Mouse (Mus musculus) MEL (cell line): ENCODE data around the gene Hdgf.

Experiments used
- CTCF ChIP-seq, 3 experiments: IDR thresholded peaks in 2 of 3; conservative IDR thresholded peaks in 1 of 3; 2 replicates each; pipeline ENCODE4 v1.5.1; 2011 to 2012; ENCODE audit warnings: low read length in 3 of 3, low read depth in 2 of 3, mild to moderate bottlenecking in 2 of 3, improper control_type of control experiment in 1 of 3, inconsistent platforms in 1 of 3, mixed read lengths in 1 of 3, moderate library complexity in 1 of 3; ENCODE audit not compliant: control insufficient read depth in 1 of 3, insufficient read depth in 1 of 3, poor library complexity in 1 of 3, severe bottlenecking in 1 of 3
- E2F4 ChIP-seq: IDR thresholded peaks from 2 replicates; pipeline ENCODE4 v1.6.1; 2011; ENCODE audit warnings: low read depth, low read length, improper control_type of control experiment, borderline replicate concordance
- EP300 ChIP-seq, 2 experiments: IDR thresholded peaks; 2 replicates each; pipeline ENCODE4 v1.6.1; 2011; ENCODE audit warnings: improper control_type of control experiment in 2 of 2, low read length in 2 of 2, low read depth in 1 of 2, mild to moderate bottlenecking in 1 of 2
- GABPA ChIP-seq: IDR thresholded peaks from 2 replicates; pipeline ENCODE4 v1.6.1; 2012; ENCODE audit warnings: low read depth, mild to moderate bottlenecking, inconsistent platforms, low read length, improper control_type of control experiment, moderate library complexity
- GATA1 ChIP-seq: IDR thresholded peaks from 2 replicates; pipeline ENCODE4 v1.6.1; 2011; ENCODE audit warnings: low read depth, low read length, improper control_type of control experiment
- NRF1 ChIP-seq: IDR thresholded peaks from 2 replicates; pipeline ENCODE4 v1.6.1; 2014; ENCODE audit warnings: low read depth, mild to moderate bottlenecking, inconsistent platforms, low read length, improper control_type of control experiment, moderate library complexity; ENCODE audit not compliant: poor library complexity, insufficient read depth, severe bottlenecking
- POLR2A ChIP-seq, 2 experiments: IDR thresholded peaks; 2 replicates each; pipeline ENCODE4 v1.6.1; 2011 to 2012; ENCODE audit warnings: low read length in 2 of 2, mild to moderate bottlenecking in 2 of 2, control low read depth in 1 of 2, improper control_type of control experiment in 1 of 2, low read depth in 1 of 2, moderate library complexity in 1 of 2; ENCODE audit not compliant: control insufficient read depth in 1 of 2, insufficient read depth in 1 of 2, poor library complexity in 1 of 2
- RAD21 ChIP-seq: IDR thresholded peaks from 2 replicates; pipeline ENCODE4 v1.6.1; 2011; ENCODE audit warnings: mild to moderate bottlenecking, low read depth, low read length, improper control_type of control experiment
- SIN3A ChIP-seq: IDR thresholded peaks from 2 replicates; pipeline ENCODE4 v1.6.1; 2012; ENCODE audit warnings: low read length, improper control_type of control experiment, inconsistent platforms
- TBP ChIP-seq: IDR thresholded peaks from 2 replicates; pipeline ENCODE4 v1.8.0; 2011; ENCODE audit warnings: low read depth, low read length, improper control_type of control experiment
- ZC3H11A ChIP-seq: IDR thresholded peaks from 2 replicates; pipeline ENCODE4 v1.6.1; 2012; ENCODE audit warnings: low read depth, mild to moderate bottlenecking, inconsistent platforms, low read length, improper control_type of control experiment
- ZMIZ1 ChIP-seq: IDR thresholded peaks from 2 replicates; pipeline ENCODE4 v1.6.1; 2012; ENCODE audit warnings: low read depth, mild to moderate bottlenecking, inconsistent platforms, low read length, improper control_type of control experiment, moderate library complexity

DNA sequence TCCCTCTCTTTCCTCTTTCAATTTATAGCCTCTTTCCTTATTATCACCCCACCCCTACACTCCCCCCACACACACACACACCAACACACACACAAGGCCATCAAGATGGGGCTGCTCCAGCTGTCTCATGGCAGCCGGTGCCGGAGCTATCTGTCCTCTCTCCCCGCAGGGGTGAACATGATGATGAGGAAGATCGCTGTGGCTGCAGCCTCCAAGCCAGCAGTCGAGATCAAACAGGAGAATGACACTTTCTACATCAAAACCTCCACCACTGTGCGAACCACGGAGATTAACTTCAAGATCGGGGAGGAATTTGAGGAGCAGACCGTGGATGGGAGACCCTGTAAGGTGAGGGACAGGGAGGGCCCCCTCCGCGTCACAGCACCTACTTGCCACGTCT lies 45.8 kb downstream of the Hdgf start:
- TF ChIP-seq EP300 (IDR thresholded peaks at IDR 0.05; ENCODE audit: low read depth in 1 of 2, low read length in 2 of 2): no peak
- TF ChIP-seq ZMIZ1: no peak
- TF ChIP-seq CTCF (IDR thresholded peaks at IDR 0.05 in 2 of 3, conservative IDR thresholded peaks at IDR 0.05 in 1 of 3; ENCODE audit: control insufficient read depth in 1 of 3, insufficient read depth in 1 of 3, low read depth in 2 of 3, low read length in 3 of 3, poor library complexity in 1 of 3, severe bottlenecking in 1 of 3): no peak
- no peak for TF ChIP-seq ZC3H11A
- no peak for TF ChIP-seq POLR2A (IDR thresholded peaks at IDR 0.05; ENCODE audit: control insufficient read depth in 1 of 2, insufficient read depth in 1 of 2, low read depth in 1 of 2, low read length in 2 of 2, poor library complexity in 1 of 2)
- TF ChIP-seq GATA1: no peak
- no peak for TF ChIP-seq E2F4
- TF ChIP-seq TBP: no peak
- no peak for TF ChIP-seq SIN3A
- no peak for TF ChIP-seq NRF1
- TF ChIP-seq RAD21: no peak
- TF ChIP-seq GABPA: no peak
